8 mouse cellular contexts compared by ENCODE assay signal in genomic region chr1:73962668-73963371, GRCm38 (mm10).
DNase-seq lines count a peak whose midpoint lies in the region; ATAC-seq and TF ChIP-seq lines count a peak whose summit lies in the region.

No protein-coding gene starts in this region.

- peak overlapping the region; percentile 25; the same call in 1 of the 2 replicates for H3K9ac ChIP-seq in hindbrain, embryonic 12.5 days
- peak overlapping the region; percentile 58 for H3K9ac ChIP-seq in stomach, postnatal 0 days (ENCODE audit: low read length)

- WGBS in hindbrain, embryonic 12.5 days, result 16% methylated on average over 11 of the region's 12 CpGs
- 9% methylated on average over 12 of the region's 12 CpGs for WGBS in limb, embryonic 10.5 days
- WGBS in midbrain, embryonic 10.5 days, result 16% methylated on average over 11 of the region's 12 CpGs
- 8% methylated on average over 12 of the region's 12 CpGs for WGBS in stomach, postnatal 0 days

- TF ChIP-seq EP300 in stomach, postnatal 0 days (optimal IDR thresholded peaks at IDR 0.05), result no peak

- peak; percentile 46 for TF ChIP-seq CTCF in gastrocnemius, adult 2 months (IDR thresholded peaks at IDR 0.05)
- TF ChIP-seq CTCF in stomach, postnatal 0 days (IDR thresholded peaks at IDR 0.05; ENCODE audit: low read depth), result peak; percentile 73

- peaks cover 23% of the 10 kb centered on the region for H3K4me1 ChIP-seq in hindbrain, embryonic 12.5 days
- H3K4me1 ChIP-seq in limb, embryonic 10.5 days, result peaks cover 64% of the 10 kb centered on the region
- H3K4me1 ChIP-seq in midbrain, embryonic 10.5 days, result peaks cover 42% of the 10 kb centered on the region
- H3K4me1 ChIP-seq in stomach, postnatal 0 days (replicated peaks; ENCODE audit: control insufficient read depth, insufficient read depth), result peaks cover 18% of the 10 kb centered on the region

- peak; percentile 95 for DNase-seq in NIH3T3 (ENCODE audit: low read depth)
- peak; percentile 46 to 65 for DNase-seq in adrenal gland, postnatal 4 days (ENCODE audit: low spot score in 2 of 2)
- peak; percentile 93 for DNase-seq in gastrocnemius, adult 2 months
- peak; percentile 78 for DNase-seq in limb, embryonic 10.5 days (ENCODE audit: low spot score)
- peak; percentile 79 for DNase-seq in midbrain, embryonic 10.5 days (ENCODE audit: low spot score)
- DNase-seq in stomach, postnatal 0 days (ENCODE audit: low spot score), result peak; percentile 83
- no peak for DNase-seq in spleen, postnatal 36 days (ENCODE audit: low spot score in 2 of 2)

- H3K27me3 ChIP-seq in hindbrain, embryonic 12.5 days, result no peaks in the 10 kb centered on the region
- H3K27me3 ChIP-seq in limb, embryonic 10.5 days (ENCODE audit: low read depth, poor library complexity, severe bottlenecking), result no peaks in the 10 kb centered on the region
- peaks cover 6% of the 10 kb centered on the region; the same call in 1 of the 2 replicates for H3K27me3 ChIP-seq in midbrain, embryonic 10.5 days (ENCODE audit: low read depth, poor library complexity, severe bottlenecking)
- no peaks in the 10 kb centered on the region for H3K27me3 ChIP-seq in stomach, postnatal 0 days (ENCODE audit: control insufficient read depth, insufficient read depth, low read length)

- no peaks in the 10 kb centered on the region for H3K36me3 ChIP-seq in hindbrain, embryonic 12.5 days
- H3K36me3 ChIP-seq in limb, embryonic 10.5 days, result peaks cover 41% of the 10 kb centered on the region
- H3K36me3 ChIP-seq in midbrain, embryonic 10.5 days, result no peaks in the 10 kb centered on the region
- no peaks in the 10 kb centered on the region for H3K36me3 ChIP-seq in stomach, postnatal 0 days (ENCODE audit: control insufficient read depth, insufficient read depth, low read length)

- H3K4me3 ChIP-seq in gastrocnemius, adult 2 months, result peak overlapping the region; percentile 87
- no peak overlapping the region for H3K4me3 ChIP-seq in hindbrain, embryonic 12.5 days
- H3K4me3 ChIP-seq in limb, embryonic 10.5 days, result peak overlapping the region; percentile 28
- H3K4me3 ChIP-seq in midbrain, embryonic 10.5 days, result peak overlapping the region; percentile 20; the same call in 1 of the 2 replicates
- peak overlapping the region; percentile 31 for H3K4me3 ChIP-seq in stomach, postnatal 0 days (ENCODE audit: low read depth, low read length)

- H3K9me3 ChIP-seq in hindbrain, embryonic 12.5 days (replicated peaks), result no peaks in the 10 kb centered on the region
- H3K9me3 ChIP-seq in limb, embryonic 10.5 days (replicated peaks), result no peaks in the 10 kb centered on the region
- no peaks in the 10 kb centered on the region for H3K9me3 ChIP-seq in midbrain, embryonic 10.5 days (replicated peaks)
- H3K9me3 ChIP-seq in stomach, postnatal 0 days (ENCODE audit: control insufficient read depth, low read length), result no peaks in the 10 kb centered on the region

- ATAC-seq in hindbrain, embryonic 12.5 days (ENCODE audit: low FRiP score), result peak; percentile 82
- peak; percentile 85 for ATAC-seq in stomach, postnatal 0 days (ENCODE audit: low FRiP score, low TSS enrichment)

- intact Hi-C loops in gastrocnemius, adult 2 months (cut with DNase I), result loop anchor here (5.0 kb wide), 1 partner anchor 36 kb away; no protein-coding TSS in a partner anchor

- peak overlapping the region; percentile 26; the same call in 1 of the 2 replicates for H3K4me2 ChIP-seq in hindbrain, embryonic 12.5 days (replicated peaks)
- peak overlapping the region; percentile 50 for H3K4me2 ChIP-seq in stomach, postnatal 0 days (replicated peaks; ENCODE audit: low read depth)

- H3K27ac ChIP-seq in gastrocnemius, adult 2 months, result peak overlapping the region; percentile 99
- peak overlapping the region; percentile 52 for H3K27ac ChIP-seq in hindbrain, embryonic 12.5 days
- H3K27ac ChIP-seq in limb, embryonic 10.5 days, result peak overlapping the region; percentile 83
- peak overlapping the region; percentile 72 for H3K27ac ChIP-seq in midbrain, embryonic 10.5 days (replicated peaks)
- H3K27ac ChIP-seq in stomach, postnatal 0 days (replicated peaks), result peak overlapping the region; percentile 90

Comparison
In these comparisons a context has a peak if more than half of its experiments do, and no peak if none do; other contexts are left out.
1. DNase-seq: peak in NIH3T3 (single experiment), adrenal gland, postnatal 4 days (2 of 2), gastrocnemius, adult 2 months (single experiment), limb, embryonic 10.5 days (single experiment), midbrain, embryonic 10.5 days (single experiment) and stomach, postnatal 0 days (single experiment); none in spleen, postnatal 36 days (0 of 2).
2. Peak in every context shown above with its lines, with median percentiles within 50 percentile points of each other: H3K27ac ChIP-seq.